Comparison of ENCODE assay signal across 13 mouse cellular contexts in genomic region chr4:91111684-91112681, GRCm38 (mm10).
DNase-seq lines count a peak whose midpoint lies in the region; ATAC-seq and TF ChIP-seq lines count a peak whose summit lies in the region.
"Had no signal": no experiment of that assay in that cellular context is flagged by ENCODE, and none has a peak within 500 bp of the region (broad histone marks: within the 10 kb centered on the region; RNA-seq: fewer than 3 reads in every experiment).

No protein-coding gene starts in this region.

- H3K4me3 ChIP-seq in hindbrain, embryonic 14.5 days (replicated peaks; ENCODE audit: low read length): no peak overlapping the region
- H3K4me3 ChIP-seq in hindbrain, embryonic 10.5 days: no peak overlapping the region
- H3K4me3 ChIP-seq in forebrain, embryonic 15.5 days: no peak overlapping the region
- H3K4me3 ChIP-seq in layer of hippocampus, adult 2 months: peak overlapping the region; percentile 18; the same call in 1 of the 2 replicates
- H3K4me3 ChIP-seq in neural tube, embryonic 15.5 days (replicated peaks): no peak overlapping the region
- H3K4me3 ChIP-seq: embryonic facial prominence, embryonic 10.5 days; heart, embryonic 10.5 days had no signal

- TF ChIP-seq CTCF in layer of hippocampus, adult 2 months (conservative IDR thresholded peaks at IDR 0.05): no peak

- H3K4me1 ChIP-seq in hindbrain, embryonic 14.5 days (replicated peaks; ENCODE audit: control insufficient read depth, insufficient read depth, low read length): no peaks in the 10 kb centered on the region
- H3K4me1 ChIP-seq in hindbrain, embryonic 10.5 days (replicated peaks): no peaks in the 10 kb centered on the region
- H3K4me1 ChIP-seq in forebrain, embryonic 15.5 days: peaks cover 11% of the 10 kb centered on the region
- H3K4me1 ChIP-seq in neural tube, embryonic 15.5 days: peaks cover 9% of the 10 kb centered on the region; the same call in 1 of the 2 replicates
- H3K4me1 ChIP-seq: embryonic facial prominence, embryonic 10.5 days; heart, embryonic 10.5 days had no signal

- H3K27ac ChIP-seq in hindbrain, embryonic 14.5 days: 0 out of 2 replicates have a peak overlapping the region, but pooled peaks have one; percentile 26
- no peak overlapping the region for H3K27ac ChIP-seq in hindbrain, embryonic 10.5 days
- H3K27ac ChIP-seq in forebrain, embryonic 15.5 days (replicated peaks): no peak overlapping the region
- no peak overlapping the region for H3K27ac ChIP-seq in layer of hippocampus, adult 2 months
- no peak overlapping the region for H3K27ac ChIP-seq in neural tube, embryonic 15.5 days (replicated peaks)
- H3K27ac ChIP-seq: embryonic facial prominence, embryonic 10.5 days; heart, embryonic 10.5 days had no signal

- no peaks in the 10 kb centered on the region for H3K27me3 ChIP-seq in hindbrain, embryonic 14.5 days (ENCODE audit: control insufficient read depth, insufficient read depth, low read length)
- no peaks in the 10 kb centered on the region for H3K27me3 ChIP-seq in hindbrain, embryonic 10.5 days (ENCODE audit: insufficient read depth, poor library complexity, severe bottlenecking)
- no peaks in the 10 kb centered on the region for H3K27me3 ChIP-seq in forebrain, embryonic 15.5 days
- H3K27me3 ChIP-seq in neural tube, embryonic 15.5 days (replicated peaks): no peaks in the 10 kb centered on the region

- 69% methylated on average over 11 of the region's 11 CpGs for WGBS in hindbrain, embryonic 14.5 days
- WGBS in hindbrain, embryonic 10.5 days: 90% methylated on average over 11 of the region's 11 CpGs
- 72% methylated on average over 11 of the region's 11 CpGs for WGBS in forebrain, embryonic 15.5 days
- WGBS in neural tube, embryonic 15.5 days: 73% methylated on average over 11 of the region's 11 CpGs

- H3K9ac ChIP-seq in hindbrain, embryonic 14.5 days: no peak overlapping the region
- no peak overlapping the region for H3K9ac ChIP-seq in forebrain, embryonic 15.5 days (replicated peaks)
- no peak overlapping the region for H3K9ac ChIP-seq in neural tube, embryonic 15.5 days (replicated peaks)

- ATAC-seq in hindbrain, embryonic 14.5 days (ENCODE audit: low FRiP score): 0 out of 2 replicates have a peak, but pooled peaks have one; percentile 52
- peak; percentile 62; the same call in 1 of the 2 replicates for ATAC-seq in forebrain, embryonic 15.5 days (replicated peaks)
- peak; percentile 69 for ATAC-seq in neural tube, embryonic 15.5 days (ENCODE audit: low FRiP score)

- H3K4me2 ChIP-seq in hindbrain, embryonic 14.5 days (replicated peaks): no peak overlapping the region
- no peak overlapping the region for H3K4me2 ChIP-seq in forebrain, embryonic 15.5 days (replicated peaks)
- no peak overlapping the region for H3K4me2 ChIP-seq in neural tube, embryonic 15.5 days

- DNase-seq in hindbrain, embryonic 14.5 days (ENCODE audit: low spot score): peak; percentile 39
- no peak for DNase-seq in hindbrain, embryonic 10.5 days (ENCODE audit: low spot score)
- peak; percentile 43 to 68 for DNase-seq in layer of hippocampus, adult 2 months (ENCODE audit: low spot score in 2 of 2)
- no peak for DNase-seq in thymus, postnatal 14 days
- DNase-seq in lung, postnatal 14 days: no peak
- DNase-seq: cerebellum, postnatal 10 days; gastrocnemius, postnatal 10 days; kidney, adult 8-10 months; kidney, postnatal 4 days had no signal

- H3K36me3 ChIP-seq in hindbrain, embryonic 14.5 days (replicated peaks; ENCODE audit: control insufficient read depth, insufficient read depth): no peaks in the 10 kb centered on the region
- H3K36me3 ChIP-seq in hindbrain, embryonic 10.5 days: no peaks in the 10 kb centered on the region
- H3K36me3 ChIP-seq in forebrain, embryonic 15.5 days: no peaks in the 10 kb centered on the region
- no peaks in the 10 kb centered on the region for H3K36me3 ChIP-seq in neural tube, embryonic 15.5 days
- H3K36me3 ChIP-seq: embryonic facial prominence, embryonic 10.5 days; heart, embryonic 10.5 days had no signal

- no peaks in the 10 kb centered on the region for H3K9me3 ChIP-seq in hindbrain, embryonic 14.5 days (ENCODE audit: control insufficient read depth, low read length)
- H3K9me3 ChIP-seq in hindbrain, embryonic 10.5 days: no peaks in the 10 kb centered on the region
- H3K9me3 ChIP-seq in forebrain, embryonic 15.5 days: no peaks in the 10 kb centered on the region
- no peaks in the 10 kb centered on the region for H3K9me3 ChIP-seq in neural tube, embryonic 15.5 days (replicated peaks)
- H3K9me3 ChIP-seq: embryonic facial prominence, embryonic 10.5 days; heart, embryonic 10.5 days had no signal

Comparison
In these comparisons a context has a peak if more than half of its experiments do, and no peak if none do; other contexts are left out.
1. DNase-seq: peak in hindbrain, embryonic 14.5 days (single experiment) and layer of hippocampus, adult 2 months (2 of 2); none in hindbrain, embryonic 10.5 days (single experiment), thymus, postnatal 14 days (single experiment) and lung, postnatal 14 days (single experiment).
2. Peak in every context shown above with its lines, with median percentiles within 50 percentile points of each other: ATAC-seq.